Mouse (Mus musculus) megakaryocyte, embryonic 14.5 days (primary cell): Measurements from ENCODE around the gene Dnaja3.

Experiments used
- FLI1 ChIP-seq: IDR thresholded peaks from 2 replicates; pipeline ENCODE4 v1.6.1; 2012; ENCODE audit warnings: low read length, inconsistent platforms, mixed read lengths
- GATA1 ChIP-seq: IDR thresholded peaks from 3 replicates; pipeline ENCODE4 v1.6.1; 2012; ENCODE audit warnings: mixed read lengths, low read length, inconsistent platforms, borderline replicate concordance

- no peak for TF ChIP-seq GATA1
- TF ChIP-seq FLI1: no peak
These were observed 74.3 kb downstream of the Dnaja3 start for GRCm38 (mm10) chr16:4713861-4714710.
